Mouse (Mus musculus) hindbrain, embryonic 13.5 days (tissue): ENCODE measurements around the gene Ndufa11. TPM values are rescaled to one million over a fixed set of nuclear protein-coding genes. Genes with fewer than 3 reads are reported as not detected.

ENCODE experiments used
- ATAC-seq: fragments of 200-750 bp; cut with Nextera tagmentation; 2 replicates; pipeline ENCODE4 v1.8.0; 2017; ENCODE audit warnings: moderate TSS enrichment; ENCODE audit not compliant: low FRiP score
- H3K27ac ChIP-seq: fragments of 300-500 bp; sonication (generic); 2 replicates; pipeline ENCODE4 v1.5.1; 2015; ENCODE audit warnings: inconsistent platforms, mild to moderate bottlenecking, moderate library complexity
- H3K27me3 ChIP-seq: fragments of 300-500 bp; sonication (generic); 2 replicates; pipeline ENCODE4 v1.6.1; 2015; ENCODE audit warnings: mild to moderate bottlenecking, inconsistent platforms
- H3K36me3 ChIP-seq: fragments of 300-500 bp; sonication (generic); 2 replicates; pipeline ENCODE4 v1.6.1; 2015; ENCODE audit warnings: mild to moderate bottlenecking, inconsistent platforms
- H3K4me1 ChIP-seq: fragments of 300-500 bp; sonication (generic); replicated peaks from 2 replicates; pipeline ENCODE4 v1.6.1; 2015; ENCODE audit warnings: inconsistent platforms
- H3K4me2 ChIP-seq: fragments of 300-500 bp; sonication (generic); 2 replicates; pipeline ENCODE4 v1.6.1; 2015; ENCODE audit warnings: inconsistent platforms, mild to moderate bottlenecking, moderate library complexity
- H3K4me3 ChIP-seq: fragments of 300-500 bp; sonication (generic); 2 replicates; pipeline ENCODE4 v1.5.1; 2015; ENCODE audit warnings: mild to moderate bottlenecking, inconsistent platforms
- H3K9ac ChIP-seq: fragments of 300-500 bp; sonication (generic); 2 replicates; pipeline ENCODE4 v1.6.1; 2015; ENCODE audit warnings: mild to moderate bottlenecking, inconsistent platforms
- H3K9me3 ChIP-seq: fragments of 300-500 bp; sonication (generic); 2 replicates; pipeline ENCODE4 v1.6.1; 2016; ENCODE audit warnings: inconsistent platforms
- WGBS: fragments of 180-500 bp; shearing (Covaris S2); methylation state at CpG from one replicate; pipeline ENCODE4 v1.1.7; 2015; 5-methylcytosine and 5-hydroxymethylcytosine counted together
- polyA plus RNA-seq: library from polyadenylated mRNA; unstranded; fragments of >200 nt; fragmentation: Nextera tagmentation; extraction: Ambion mirVana; gene quantifications from 2 replicates; pipeline ENCODE4 v1.2.1, GENCODE M21; 2015

Gene Ndufa11
- polyA plus RNA-seq, 1 experiment from 2014 or later: 515 TPM

DNA sequence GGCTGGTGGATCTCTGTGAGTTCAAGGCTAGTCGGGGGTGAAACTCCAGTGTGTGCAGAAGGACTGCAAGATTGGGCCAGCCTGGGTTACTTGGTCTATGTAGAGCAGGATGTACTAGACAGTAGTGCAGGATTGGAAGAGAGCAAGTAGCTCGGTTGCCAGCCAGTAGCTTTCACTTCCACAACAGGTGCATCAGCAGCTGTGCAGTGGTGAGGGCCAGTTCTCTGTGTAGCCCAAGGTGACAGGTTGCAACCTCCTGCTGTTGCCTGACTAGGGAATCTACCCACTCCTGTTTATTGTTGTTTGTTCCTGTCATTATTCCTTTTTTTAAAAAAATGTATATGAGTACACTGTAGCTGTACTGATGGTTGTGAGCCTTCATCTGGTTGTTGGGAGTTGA, 28.9 kb upstream of the Ndufa11 start:
- Histone ChIP-seq H3K4me1 (peaks cover 34% of the 10 kb centered on the region), H3K27me3 (no peaks in the 10 kb centered on the region), H3K36me3 (peaks cover 79% of the 10 kb centered on the region), H3K4me3 (no peak overlapping the region), H3K4me2 (no peak overlapping the region), H3K9me3 (no peaks in the 10 kb centered on the region), H3K27ac (no peak overlapping the region), H3K9ac (no peak overlapping the region)
- no peak for ATAC-seq
- WGBS: 94% methylated on average over 2 of the region's 2 CpGs

DNA sequence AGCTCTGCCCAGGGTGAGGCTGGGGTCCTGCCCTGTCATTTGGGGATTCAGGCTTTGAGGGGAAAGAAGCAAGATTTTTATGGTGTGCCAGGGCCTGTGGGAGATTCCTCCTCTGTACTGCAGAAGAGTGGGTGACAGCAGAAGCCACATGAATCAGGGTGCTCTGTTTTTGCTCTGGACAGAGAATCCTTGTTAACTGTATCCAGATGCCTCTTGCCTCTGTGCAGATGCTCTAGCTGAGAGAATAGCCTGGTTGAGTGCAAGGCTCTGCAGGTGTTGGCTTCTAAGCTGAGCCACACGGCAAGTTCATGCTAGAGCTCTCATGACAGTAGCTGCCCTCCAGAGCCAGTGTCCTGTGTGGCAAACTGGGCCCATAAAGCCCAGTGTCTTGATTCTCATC, 24.2 kb upstream of the Ndufa11 start:
- Histone ChIP-seq H3K4me1 (peaks cover 33% of the 10 kb centered on the region), H3K9me3 (no peaks in the 10 kb centered on the region), H3K4me2 (no peak overlapping the region), H3K9ac (peak overlapping the region; percentile 31), H3K36me3 (peaks cover 84% of the 10 kb centered on the region), H3K4me3 (no peak overlapping the region), H3K27ac (peak overlapping the region; percentile 21; the same call in 1 of the 2 replicates), H3K27me3 (no peaks in the 10 kb centered on the region)
- ATAC-seq: peak; percentile 2; the same call in 1 of the 2 replicates
- WGBS: 74% methylated on average over 1 of the region's 1 CpGs

DNA sequence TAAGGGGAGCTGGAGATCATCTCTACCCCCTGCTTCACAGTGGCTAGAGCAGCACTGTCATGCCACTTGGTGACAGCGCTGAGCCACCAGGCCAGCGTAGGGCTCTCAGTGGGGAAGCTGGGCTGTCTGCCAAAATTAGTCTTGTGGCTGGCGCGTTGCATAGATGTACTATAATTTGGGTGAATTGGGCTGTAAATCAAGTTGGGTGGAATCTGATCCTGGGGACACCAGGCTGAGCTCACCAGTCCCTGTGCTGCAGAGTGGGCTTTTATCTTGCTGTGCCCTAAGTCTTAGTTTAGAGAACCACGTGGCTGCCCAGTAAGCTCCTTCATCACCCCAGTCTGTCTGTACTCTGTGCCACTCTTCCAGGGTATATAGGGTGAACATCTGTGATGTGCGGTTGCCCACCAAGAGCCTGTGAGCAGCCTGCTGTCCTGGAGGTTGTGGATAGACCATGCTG, 23.7 kb upstream of the Ndufa11 start:
- H3K9me3 ChIP-seq: no peaks in the 10 kb centered on the region
- 50% methylated on average over 6 of the region's 6 CpGs for WGBS
- peaks cover 84% of the 10 kb centered on the region for H3K36me3 ChIP-seq
- H3K9ac ChIP-seq: no peak overlapping the region; the same call in 1 of the 2 replicates
- peak overlapping the region; percentile 46; the same call in 1 of the 2 replicates for H3K27ac ChIP-seq
- ATAC-seq: peak; percentile 43
- H3K27me3 ChIP-seq: no peaks in the 10 kb centered on the region
- peaks cover 33% of the 10 kb centered on the region for H3K4me1 ChIP-seq
- H3K4me2 ChIP-seq: no peak overlapping the region
- H3K4me3 ChIP-seq: no peak overlapping the region

DNA sequence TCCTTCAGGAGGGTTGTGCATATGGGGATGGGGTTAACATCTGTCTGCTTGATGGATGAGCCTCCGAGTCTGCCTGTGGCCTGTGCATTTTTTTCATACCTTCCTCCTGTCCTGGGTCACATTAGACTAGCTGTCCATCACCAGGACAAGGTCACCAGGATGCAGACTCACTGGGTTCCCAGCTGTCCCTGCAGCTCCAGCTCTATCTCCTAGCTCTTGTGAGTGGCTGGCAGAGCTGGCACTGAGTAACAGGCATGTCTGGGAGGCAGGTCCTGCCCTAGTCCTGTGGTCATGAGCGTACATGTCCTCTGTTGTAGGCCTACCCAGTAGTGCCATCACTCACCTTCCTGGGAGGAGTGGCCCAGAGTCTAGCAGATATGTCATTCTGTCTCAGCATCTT, 17.1 kb upstream of the Ndufa11 start:
- WGBS: 87% methylated on average over 2 of the region's 2 CpGs
- H3K9ac ChIP-seq: 0 out of 2 replicates have a peak overlapping the region, but pooled peaks have one; percentile 4
- no peak for ATAC-seq

DNA sequence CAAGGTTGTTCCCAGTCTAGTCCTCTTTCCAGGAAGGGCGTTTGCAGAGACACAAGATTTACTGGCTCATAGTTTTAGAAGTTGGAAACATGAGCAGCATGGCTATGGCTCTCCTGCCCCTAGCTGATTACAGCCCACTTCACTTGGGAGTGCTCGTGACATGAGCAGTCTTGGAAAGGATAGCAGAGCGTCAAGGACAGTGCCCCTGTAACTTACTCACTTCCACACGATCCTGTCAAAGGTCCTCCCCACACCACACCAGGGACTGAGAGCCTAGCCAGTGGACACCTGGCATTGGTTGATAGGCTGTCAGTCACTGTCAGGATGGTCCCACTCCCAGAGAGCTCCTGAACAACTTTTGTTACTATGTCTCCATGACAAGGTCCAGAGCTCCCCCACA, 14.5 kb upstream of the Ndufa11 start:
- WGBS: 91% methylated on average over 4 of the region's 4 CpGs
- ATAC-seq: no peak
- H3K4me1 ChIP-seq: no peaks in the 10 kb centered on the region

More for the DNA sequence above, 17.1 kb upstream of the Ndufa11 start:
- no peaks in the 10 kb centered on the region for H3K27me3 ChIP-seq
- no peaks in the 10 kb centered on the region for H3K4me1 ChIP-seq
- no peak overlapping the region for H3K4me2 ChIP-seq
- H3K27ac ChIP-seq: no peak overlapping the region
- peaks cover 97% of the 10 kb centered on the region for H3K36me3 ChIP-seq
- no peak overlapping the region for H3K4me3 ChIP-seq
- no peaks in the 10 kb centered on the region for H3K9me3 ChIP-seq

DNA sequence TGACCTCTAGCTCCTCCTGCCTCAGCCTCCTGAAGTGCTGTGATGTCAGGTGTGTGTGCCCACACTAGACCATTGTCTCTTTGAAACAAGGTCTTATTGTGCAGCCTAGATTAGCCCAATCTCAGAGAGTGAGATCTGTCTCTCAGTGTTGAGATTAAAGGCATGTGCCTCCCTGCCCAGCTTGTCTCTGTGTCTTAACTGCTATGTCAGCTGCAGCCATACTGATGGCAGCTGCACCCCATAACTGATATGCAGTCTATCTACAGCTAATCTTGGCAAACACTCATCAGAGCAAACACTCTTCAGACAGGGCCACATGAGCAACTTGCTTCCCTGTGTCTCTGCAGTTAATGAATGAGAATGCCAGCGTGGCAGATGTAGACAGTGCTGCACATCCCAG, 11.1 kb upstream of the Ndufa11 start:
- Histone ChIP-seq H3K27ac (no peak overlapping the region), H3K9me3 (no peaks in the 10 kb centered on the region), H3K27me3 (no peaks in the 10 kb centered on the region), H3K4me3 (no peak overlapping the region), H3K4me1 (no peaks in the 10 kb centered on the region), H3K4me2 (no peak overlapping the region), H3K36me3 (peaks cover 98% of the 10 kb centered on the region), H3K9ac (no peak overlapping the region)
- 93% methylated on average over 1 of the region's 1 CpGs for WGBS
- ATAC-seq: no peak

More for the DNA sequence above, 14.5 kb upstream of the Ndufa11 start:
- H3K4me2 ChIP-seq: no peak overlapping the region
- H3K4me3 ChIP-seq: no peak overlapping the region
- no peaks in the 10 kb centered on the region for H3K27me3 ChIP-seq
- peaks cover 98% of the 10 kb centered on the region for H3K36me3 ChIP-seq
- H3K9ac ChIP-seq: no peak overlapping the region
- no peaks in the 10 kb centered on the region for H3K9me3 ChIP-seq
- H3K27ac ChIP-seq: no peak overlapping the region

DNA sequence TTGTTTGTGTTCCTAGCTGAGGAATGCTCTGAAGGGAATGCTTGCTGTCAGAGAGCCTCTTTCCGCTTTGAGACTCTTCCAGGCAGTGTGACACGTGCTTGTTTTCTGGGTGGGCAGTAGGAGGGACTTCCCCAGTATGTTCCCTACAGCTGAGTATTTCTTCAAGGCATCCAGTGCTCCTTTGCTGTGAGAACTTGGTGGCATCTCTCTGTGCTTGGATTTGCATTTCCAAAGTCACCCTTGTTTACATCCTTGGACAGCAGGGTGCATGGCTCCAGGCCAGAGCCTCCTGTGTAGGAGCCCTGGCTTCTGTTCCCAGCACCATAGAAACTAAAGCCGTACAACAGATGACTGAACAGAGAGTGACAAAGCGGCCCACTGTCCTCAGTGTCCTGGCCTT, 8.9 kb upstream of the Ndufa11 start:
- Histone ChIP-seq H3K36me3 (peaks cover 92% of the 10 kb centered on the region), H3K9me3 (no peaks in the 10 kb centered on the region), H3K9ac (no peak overlapping the region), H3K4me1 (no peaks in the 10 kb centered on the region), H3K27ac (no peak overlapping the region), H3K4me2 (no peak overlapping the region), H3K4me3 (no peak overlapping the region), H3K27me3 (no peaks in the 10 kb centered on the region)
- 83% methylated on average over 4 of the region's 4 CpGs for WGBS
- ATAC-seq: no peak

DNA sequence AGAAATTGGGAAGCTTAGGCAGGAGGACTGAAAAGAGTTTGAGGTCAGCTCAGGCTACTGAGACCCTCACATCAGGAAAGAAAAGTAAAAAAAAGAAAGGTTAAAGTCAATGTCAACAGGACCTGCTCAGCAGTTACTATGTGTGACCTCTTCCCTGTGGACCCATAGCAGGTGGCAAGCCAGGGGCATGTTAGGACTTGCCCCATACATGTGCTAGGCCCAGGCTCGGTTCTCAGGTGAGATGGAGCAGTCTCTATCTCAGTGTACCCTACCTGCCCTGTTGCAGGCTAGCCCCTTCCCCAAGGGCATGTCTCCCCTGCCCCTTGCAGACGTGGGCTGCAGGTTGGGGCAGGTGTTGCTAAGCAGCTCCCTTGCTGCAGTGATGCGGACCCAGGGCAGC, 7.9 kb upstream of the Ndufa11 start:
- H3K27me3 ChIP-seq: no peaks in the 10 kb centered on the region
- H3K9me3 ChIP-seq: no peaks in the 10 kb centered on the region
- no peak overlapping the region for H3K4me3 ChIP-seq
- no peaks in the 10 kb centered on the region for H3K4me1 ChIP-seq
- no peak for ATAC-seq
- H3K9ac ChIP-seq: no peak overlapping the region
- peaks cover 82% of the 10 kb centered on the region for H3K36me3 ChIP-seq
- H3K4me2 ChIP-seq: no peak overlapping the region
- no peak overlapping the region for H3K27ac ChIP-seq
- 85% methylated on average over 3 of the region's 3 CpGs for WGBS

DNA sequence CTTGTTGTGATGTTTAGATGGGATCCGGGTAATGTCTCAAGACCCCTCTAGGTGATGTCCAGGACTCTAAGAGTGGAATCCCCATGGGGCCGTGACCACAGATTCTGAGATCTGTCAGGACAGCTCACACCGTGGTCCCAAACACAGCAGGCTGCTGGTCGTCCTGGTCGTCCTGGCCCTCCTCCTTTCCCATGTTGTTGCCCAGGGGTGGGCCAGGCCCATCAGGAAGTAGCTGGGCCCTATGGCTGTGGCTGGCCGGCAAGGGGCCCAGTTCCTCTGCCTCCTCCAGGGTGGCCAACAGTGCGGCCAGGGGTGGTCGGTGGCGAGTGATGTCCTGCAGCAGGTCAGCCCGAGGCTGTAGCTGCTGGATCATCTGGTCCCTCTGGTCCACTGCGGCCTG, 2.2 kb upstream of the Ndufa11 start:
- peaks cover 29% of the 10 kb centered on the region for H3K36me3 ChIP-seq
- H3K4me2 ChIP-seq: peak overlapping the region; percentile 77
- H3K27me3 ChIP-seq: no peaks in the 10 kb centered on the region
- peaks cover 36% of the 10 kb centered on the region for H3K4me1 ChIP-seq
- H3K9me3 ChIP-seq: no peaks in the 10 kb centered on the region
- no peak for ATAC-seq
- H3K4me3 ChIP-seq: peak overlapping the region; percentile 79
- 68% methylated on average over 11 of the region's 11 CpGs for whole genome bisulfite sequencing
- H3K27ac ChIP-seq: no peak overlapping the region
- H3K9ac ChIP-seq: peak overlapping the region; percentile 85

DNA sequence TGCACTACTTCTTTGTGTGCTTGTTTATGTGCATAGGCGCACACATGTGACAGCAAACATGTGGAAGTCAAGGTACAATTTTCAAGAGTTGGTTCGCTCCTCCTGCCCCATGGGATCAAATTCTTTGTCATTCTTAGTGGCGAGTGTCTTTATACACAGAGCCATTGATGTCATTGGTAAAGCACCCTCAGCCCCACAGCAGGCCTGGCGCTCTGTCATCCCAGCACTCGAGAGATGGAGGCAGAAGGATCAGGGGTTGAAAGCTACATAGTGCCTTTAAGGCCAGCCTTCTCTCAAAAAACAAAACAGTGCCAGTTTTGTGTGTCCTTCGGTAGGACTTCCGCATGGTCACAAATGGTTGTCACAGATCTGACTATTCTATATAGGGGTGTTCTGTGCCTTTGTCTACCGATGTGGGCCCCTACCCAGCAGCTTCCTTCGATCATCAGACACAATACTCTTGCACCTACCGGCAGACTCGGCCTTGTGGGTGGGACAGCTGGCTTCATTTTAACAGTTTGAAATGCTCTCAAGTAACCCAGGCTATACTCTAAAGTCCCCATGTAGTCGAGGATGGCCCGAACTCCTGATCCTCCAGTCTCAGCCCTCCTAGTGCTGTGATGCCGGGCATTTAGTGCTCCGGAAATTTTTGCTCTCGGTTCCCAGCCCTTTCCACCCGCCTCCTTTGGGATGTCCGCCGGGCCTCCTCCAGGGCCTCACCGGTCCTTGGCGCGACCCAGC, 1.5 kb upstream of the Ndufa11 start:
- Histone ChIP-seq H3K4me2 (peak overlapping the region; percentile 77), H3K9me3 (no peaks in the 10 kb centered on the region), H3K9ac (peak overlapping the region; percentile 85), H3K36me3 (peaks cover 26% of the 10 kb centered on the region), H3K4me1 (peaks cover 39% of the 10 kb centered on the region), H3K27ac (peak overlapping the region; percentile 91), H3K4me3 (peak overlapping the region; percentile 79), H3K27me3 (no peaks in the 10 kb centered on the region)
- WGBS: 24% methylated on average over 22 of the region's 22 CpGs
- peak; percentile 4 for ATAC-seq

DNA sequence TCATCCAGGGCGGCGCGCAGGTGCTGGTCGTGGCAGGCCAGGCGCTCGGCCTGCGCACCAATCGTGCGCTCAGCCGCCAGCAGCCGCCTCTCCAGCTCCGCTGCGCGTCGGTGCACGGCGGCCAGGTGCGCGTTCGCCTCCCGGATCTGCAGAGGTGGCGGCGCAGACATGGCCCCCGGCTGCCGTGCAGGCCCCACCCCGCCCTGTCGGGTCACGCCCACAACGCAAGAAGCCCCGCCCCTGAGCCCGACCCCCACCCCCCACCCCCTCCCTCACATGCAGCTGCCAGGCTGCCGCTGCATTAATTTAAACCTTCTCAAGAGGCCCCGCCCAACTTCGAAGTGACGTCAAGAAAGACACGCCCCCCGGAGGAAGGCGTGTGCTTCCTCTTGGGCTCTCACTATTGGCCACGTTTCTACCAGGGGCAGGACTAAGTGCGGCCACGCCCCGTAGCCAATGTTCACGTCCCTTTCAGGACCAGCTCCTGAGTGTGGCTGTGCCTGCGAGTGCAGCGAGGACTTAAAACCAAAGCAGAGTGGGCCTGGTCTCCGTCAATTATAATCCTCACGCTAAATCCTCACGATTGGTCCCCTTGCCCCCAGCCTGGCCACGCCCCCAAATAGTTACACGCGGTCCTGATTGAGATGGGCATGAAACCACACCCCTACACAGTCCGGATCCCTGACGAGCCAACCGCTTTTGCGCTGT, 758 bp upstream of the Ndufa11 start:
- Histone ChIP-seq H3K4me3 (peak overlapping the region; percentile 79), H3K4me1 (peaks cover 39% of the 10 kb centered on the region), H3K9ac (peak overlapping the region; percentile 95), H3K36me3 (peaks cover 26% of the 10 kb centered on the region), H3K9me3 (no peaks in the 10 kb centered on the region), H3K27me3 (no peaks in the 10 kb centered on the region), H3K27ac (peak overlapping the region; percentile 92), H3K4me2 (peak overlapping the region; percentile 77)
- peak; percentile 94 for ATAC-seq
- under 1% methylated on average over 55 of the region's 55 CpGs for WGBS

DNA sequence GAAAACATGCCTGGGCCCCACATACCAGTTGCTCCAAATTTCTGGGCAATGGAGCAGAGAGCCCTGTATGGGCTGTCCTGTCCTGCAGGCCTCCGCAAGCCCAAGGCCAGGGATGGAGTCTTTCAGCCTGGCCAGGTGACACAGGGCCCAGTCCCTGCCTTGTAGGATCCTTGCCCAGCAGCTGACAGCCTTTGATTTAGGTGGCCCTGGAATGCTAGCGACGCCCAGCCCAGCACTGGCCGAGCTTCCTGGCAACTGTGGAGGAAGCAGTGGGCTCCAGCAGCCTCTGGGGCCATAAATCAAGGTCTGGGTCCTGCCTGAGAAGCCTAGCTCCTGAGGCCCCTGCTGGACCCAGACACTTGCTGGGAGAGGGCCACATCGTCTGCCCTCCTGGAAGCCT, 4.9 kb downstream of the Ndufa11 start:
- Histone ChIP-seq H3K4me1 (peaks cover 28% of the 10 kb centered on the region), H3K36me3 (peaks cover 47% of the 10 kb centered on the region), H3K9ac (no peak overlapping the region), H3K9me3 (no peaks in the 10 kb centered on the region), H3K4me2 (no peak overlapping the region), H3K27me3 (no peaks in the 10 kb centered on the region), H3K4me3 (no peak overlapping the region), H3K27ac (no peak overlapping the region)
- no peak for ATAC-seq
- WGBS: 86% methylated on average over 5 of the region's 5 CpGs
